Mouse (Mus musculus) liver, embryonic 12.5 days (tissue): ENCODE data around the gene Capn1. TPM values are rescaled to one million over a fixed set of nuclear protein-coding genes. Genes with fewer than 3 reads are reported as not detected.
A peak's percentile ranks its signal among the peaks of the same experiment; 100 is the strongest.

ENCODE experiments used
- ATAC-seq: fragments of 200-750 bp; cut with Nextera tagmentation; 2 replicates; pipeline ENCODE4 v1.8.0; 2017; ENCODE audit warnings: moderate number of reproducible peaks, mild to moderate bottlenecking, moderate library complexity
- H3K27ac ChIP-seq: fragments of 300-500 bp; sonication (generic); 2 replicates; pipeline ENCODE4 v1.5.1; 2016; ENCODE audit warnings: mild to moderate bottlenecking
- H3K27me3 ChIP-seq: fragments of 300-500 bp; sonication (generic); replicated peaks from 2 replicates; pipeline ENCODE4 v1.6.1; 2016; ENCODE audit warnings: mild to moderate bottlenecking, moderate library complexity
- H3K36me3 ChIP-seq: fragments of 300-500 bp; sonication (generic); 2 replicates; pipeline ENCODE4 v1.6.1; 2016; ENCODE audit warnings: mild to moderate bottlenecking, moderate library complexity
- H3K4me1 ChIP-seq: fragments of 300-500 bp; sonication (generic); 2 replicates; pipeline ENCODE4 v1.6.1; 2016
- H3K4me2 ChIP-seq: fragments of 300-500 bp; sonication (generic); 2 replicates; pipeline ENCODE4 v1.6.1; 2016; ENCODE audit warnings: mild to moderate bottlenecking, moderate library complexity
- H3K4me3 ChIP-seq: fragments of 300-500 bp; sonication (generic); 2 replicates; pipeline ENCODE4 v1.5.1; 2016; ENCODE audit warnings: mild to moderate bottlenecking, moderate library complexity
- H3K9ac ChIP-seq: fragments of 300-500 bp; sonication (generic); 2 replicates; pipeline ENCODE4 v1.6.1; 2016; ENCODE audit warnings: mild to moderate bottlenecking, moderate library complexity
- H3K9me3 ChIP-seq: fragments of 300-500 bp; sonication (generic); replicated peaks from 2 replicates; pipeline ENCODE4 v1.6.1; 2016; ENCODE audit warnings: mild to moderate bottlenecking, moderate library complexity
- WGBS: fragments of 180-500 bp; shearing (Covaris S2); methylation state at CpG from one replicate; pipeline ENCODE4 v1.1.7; 2016; ENCODE audit not compliant: insufficient replicate concordance; 5-methylcytosine and 5-hydroxymethylcytosine counted together
- polyA plus RNA-seq: library from polyadenylated mRNA; unstranded; fragments of >200 nt; fragmentation: Nextera tagmentation; extraction: Ambion mirVana; gene quantifications from 2 replicates; pipeline ENCODE4 v1.2.1, GENCODE M21; 2016

Capn1 gene
- polyA plus RNA-seq, 1 experiment from 2014 or later, result 37.7 TPM

GRCm38 (mm10) chr19:6030520-6031280 is 15.0 kb upstream of the Capn1 start:
- Histone ChIP-seq H3K36me3 (no peaks in the 10 kb centered on the region), H3K4me3 (no peak overlapping the region), H3K27ac (no peak overlapping the region), H3K27me3 (peaks cover 11% of the 10 kb centered on the region; the same call in 1 of the 2 replicates), H3K4me1 (peaks cover 4% of the 10 kb centered on the region; the same call in 1 of the 2 replicates), H3K4me2 (no peak overlapping the region), H3K9me3 (no peaks in the 10 kb centered on the region), H3K9ac (no peak overlapping the region)
- ATAC-seq, result no peak
- WGBS, result 38% methylated on average over 14 of the region's 14 CpGs

DNA sequence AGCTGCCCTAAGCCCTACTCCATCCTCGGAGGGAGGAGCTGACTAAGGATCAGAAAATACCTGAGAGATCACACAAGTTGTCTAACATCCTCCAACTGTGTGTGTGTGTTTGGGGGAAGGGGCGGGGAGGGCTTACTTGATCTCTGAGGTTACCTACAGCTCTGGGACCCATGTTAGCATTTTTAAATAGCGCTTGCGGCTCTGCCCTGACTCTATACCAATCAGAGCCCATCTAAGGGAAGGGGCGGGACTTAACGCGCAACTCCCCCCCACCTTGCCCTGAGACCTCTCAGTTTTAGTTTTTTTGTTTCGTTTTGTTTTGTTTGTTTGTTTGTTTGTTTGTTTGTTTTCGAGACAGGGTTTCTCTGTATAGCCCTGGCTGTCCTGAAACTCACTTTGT is 13.7 kb upstream of the Capn1 start:
- H3K9ac ChIP-seq, result no peak overlapping the region
- H3K4me3 ChIP-seq, result no peak overlapping the region
- H3K36me3 ChIP-seq, result no peaks in the 10 kb centered on the region
- no peak overlapping the region for H3K27ac ChIP-seq
- H3K4me1 ChIP-seq, result peaks cover 4% of the 10 kb centered on the region; the same call in 1 of the 2 replicates
- peaks cover 11% of the 10 kb centered on the region; the same call in 1 of the 2 replicates for H3K27me3 ChIP-seq
- H3K4me2 ChIP-seq, result no peak overlapping the region
- no peak for ATAC-seq
- 64% methylated on average over 9 of the region's 9 CpGs for WGBS
- H3K9me3 ChIP-seq, result no peaks in the 10 kb centered on the region

DNA sequence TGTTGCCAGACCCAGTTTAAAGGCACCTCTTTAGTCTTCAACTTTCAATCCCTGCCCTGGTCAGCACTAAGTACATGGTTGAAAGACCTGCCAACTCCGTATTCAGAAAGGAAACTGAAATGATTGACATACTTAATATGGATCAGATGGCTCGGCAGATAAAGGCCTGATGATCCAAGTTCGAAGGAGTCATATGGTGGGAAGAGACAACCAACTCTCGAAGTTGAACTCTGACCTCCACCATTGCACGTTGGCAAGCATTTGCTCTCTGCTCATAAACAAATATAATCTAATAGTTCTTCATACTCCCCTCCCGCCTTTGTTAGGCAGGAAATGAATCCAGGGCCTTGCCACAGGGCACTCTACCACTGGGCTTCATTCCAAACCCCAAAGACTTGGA is 13.3 kb upstream of the Capn1 start:
- Histone ChIP-seq H3K9me3 (no peaks in the 10 kb centered on the region), H3K9ac (no peak overlapping the region), H3K36me3 (no peaks in the 10 kb centered on the region), H3K27ac (no peak overlapping the region), H3K4me2 (no peak overlapping the region), H3K4me1 (peaks cover 4% of the 10 kb centered on the region; the same call in 1 of the 2 replicates), H3K27me3 (peaks cover 12% of the 10 kb centered on the region; the same call in 1 of the 2 replicates), H3K4me3 (no peak overlapping the region)
- WGBS, result 65% methylated on average over 6 of the region's 6 CpGs
- no peak for ATAC-seq

DNA sequence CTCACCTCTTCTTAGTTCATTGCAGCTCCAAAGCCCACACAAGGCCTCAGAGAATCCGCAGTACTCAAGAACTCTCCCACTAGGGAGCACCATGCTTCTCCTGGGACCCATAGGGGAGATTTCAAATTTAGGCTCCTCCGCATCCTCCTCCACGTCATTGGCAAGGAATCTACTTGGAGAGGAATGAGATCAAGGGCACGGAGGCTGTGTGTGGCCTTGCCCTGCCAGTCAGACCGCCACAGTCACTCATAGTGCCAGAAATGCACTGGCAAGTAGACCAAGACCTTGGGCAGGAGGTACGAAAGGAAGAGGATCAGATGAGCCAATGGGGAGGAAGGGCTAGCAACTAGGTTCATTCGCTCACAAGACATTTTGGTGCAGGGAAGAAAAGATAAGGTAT is 8.2 kb upstream of the Capn1 start:
- no peak overlapping the region for H3K4me2 ChIP-seq
- peaks cover 15% of the 10 kb centered on the region; the same call in 1 of the 2 replicates for H3K27me3 ChIP-seq
- WGBS, result 68% methylated on average over 7 of the region's 7 CpGs
- peaks cover 22% of the 10 kb centered on the region for H3K4me1 ChIP-seq
- no peaks in the 10 kb centered on the region for H3K36me3 ChIP-seq
- H3K9ac ChIP-seq, result no peak overlapping the region
- H3K9me3 ChIP-seq, result no peaks in the 10 kb centered on the region
- no peak overlapping the region for H3K27ac ChIP-seq
- no peak for ATAC-seq
- H3K4me3 ChIP-seq, result no peak overlapping the region

GRCm38 (mm10) chr19:6023059-6023458 is 7.4 kb upstream of the Capn1 start:
- Histone ChIP-seq H3K4me2 (no peak overlapping the region), H3K4me1 (peaks cover 31% of the 10 kb centered on the region), H3K36me3 (no peaks in the 10 kb centered on the region), H3K27ac (no peak overlapping the region), H3K27me3 (peaks cover 13% of the 10 kb centered on the region; the same call in 1 of the 2 replicates), H3K9me3 (no peaks in the 10 kb centered on the region), H3K9ac (no peak overlapping the region), H3K4me3 (no peak overlapping the region)
- ATAC-seq, result no peak
- 60% methylated on average over 8 of the region's 8 CpGs for WGBS

GRCm38 (mm10) chr19:6020276-6020675 is 4.6 kb upstream of the Capn1 start:
- no peak for ATAC-seq
- H3K36me3 ChIP-seq, result no peaks in the 10 kb centered on the region
- no peaks in the 10 kb centered on the region for H3K9me3 ChIP-seq
- no peak overlapping the region for H3K9ac ChIP-seq
- peaks cover 13% of the 10 kb centered on the region; the same call in 1 of the 2 replicates for H3K27me3 ChIP-seq
- no peak overlapping the region for H3K4me3 ChIP-seq
- no peak overlapping the region for H3K4me2 ChIP-seq
- peaks cover 57% of the 10 kb centered on the region for H3K4me1 ChIP-seq
- H3K27ac ChIP-seq, result no peak overlapping the region
- 39% methylated on average over 3 of the region's 3 CpGs for WGBS

- Histone ChIP-seq H3K36me3 (peaks cover 5% of the 10 kb centered on the region), H3K27me3 (peaks cover 6% of the 10 kb centered on the region; the same call in 1 of the 2 replicates), H3K4me1 (peaks cover 72% of the 10 kb centered on the region), H3K9me3 (no peaks in the 10 kb centered on the region), H3K27ac (peak overlapping the region; percentile 69), H3K4me3 (peak overlapping the region; percentile 24), H3K4me2 (peak overlapping the region; percentile 59), H3K9ac (peak overlapping the region; percentile 29)
- 20% methylated on average over 15 of the region's 15 CpGs for WGBS
- peak; percentile 40 for ATAC-seq
Measured at GRCm38 (mm10) chr19:6018142-6019089, 2.7 kb upstream of the Capn1 start.

- Histone ChIP-seq H3K36me3 (peaks cover 24% of the 10 kb centered on the region), H3K9me3 (no peaks in the 10 kb centered on the region), H3K4me1 (peaks cover 83% of the 10 kb centered on the region), H3K27ac (peak overlapping the region; percentile 93), H3K9ac (peak overlapping the region; percentile 31), H3K4me2 (peak overlapping the region; percentile 95), H3K4me3 (peak overlapping the region; percentile 78), H3K27me3 (no peaks in the 10 kb centered on the region)
- 65% methylated on average over 7 of the region's 7 CpGs for WGBS
- ATAC-seq, result no peak
Measured at GRCm38 (mm10) chr19:6016532-6016931, 835 bp upstream of the Capn1 start.

DNA sequence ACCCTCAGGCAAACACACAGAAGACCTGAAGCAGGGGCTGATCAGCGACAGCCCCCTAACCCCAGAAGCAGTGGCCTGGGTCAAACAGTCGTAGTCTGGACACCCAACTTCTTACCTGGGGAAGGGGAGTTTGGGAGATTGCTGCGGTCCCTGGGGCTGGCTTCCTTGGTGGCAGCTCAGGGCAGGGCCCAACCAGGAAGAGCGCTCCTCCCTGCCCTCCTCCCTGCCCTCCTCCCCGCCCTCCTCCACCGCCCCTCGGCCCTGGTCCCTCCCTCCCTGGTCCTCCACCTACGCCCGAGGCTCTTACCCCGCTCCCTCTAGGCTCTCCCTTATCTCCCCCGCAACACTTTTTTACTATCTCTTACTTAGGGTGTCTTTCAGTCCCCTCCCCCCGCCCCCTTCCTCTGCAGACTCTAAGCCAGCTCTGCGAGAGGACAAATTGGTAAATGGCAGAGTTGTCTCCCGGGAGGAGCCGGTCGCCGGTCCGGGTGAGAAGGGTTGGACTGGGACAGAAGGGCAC is 646 bp downstream of the Capn1 start:
- no peaks in the 10 kb centered on the region for H3K27me3 ChIP-seq
- 2% methylated on average over 18 of the region's 18 CpGs for WGBS
- peak overlapping the region; percentile 78 for H3K4me3 ChIP-seq
- peaks cover 39% of the 10 kb centered on the region for H3K36me3 ChIP-seq
- H3K4me1 ChIP-seq, result peaks cover 88% of the 10 kb centered on the region
- peak; percentile 95 for ATAC-seq
- H3K9ac ChIP-seq, result peak overlapping the region; percentile 87
- peak overlapping the region; percentile 93 for H3K27ac ChIP-seq
- no peaks in the 10 kb centered on the region for H3K9me3 ChIP-seq
- H3K4me2 ChIP-seq, result peak overlapping the region; percentile 95

DNA sequence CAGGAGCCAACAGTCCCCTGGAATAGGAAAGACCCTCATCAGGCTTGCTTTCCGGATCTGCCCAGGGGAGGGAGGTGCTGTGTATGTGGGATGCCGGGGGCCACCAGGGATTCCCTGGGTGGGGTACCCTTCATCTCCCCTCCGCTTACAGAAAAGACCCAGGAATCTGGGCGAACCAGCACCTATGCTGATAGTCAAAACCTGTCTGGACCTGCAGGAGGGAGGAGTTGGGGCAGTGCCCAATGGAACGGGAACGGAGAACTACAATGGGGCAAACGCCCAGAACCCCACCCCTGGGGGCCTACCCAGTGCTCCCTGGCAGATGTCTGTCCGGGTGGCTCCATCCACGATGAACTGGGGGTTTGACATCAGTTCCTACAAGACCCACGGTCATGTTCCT is 2.0 kb downstream of the Capn1 start:
- Histone ChIP-seq H3K27me3 (no peaks in the 10 kb centered on the region), H3K27ac (peak overlapping the region; percentile 93), H3K9me3 (no peaks in the 10 kb centered on the region), H3K4me3 (peak overlapping the region; percentile 78), H3K4me2 (peak overlapping the region; percentile 95), H3K36me3 (peaks cover 51% of the 10 kb centered on the region), H3K9ac (peak overlapping the region; percentile 87), H3K4me1 (peaks cover 76% of the 10 kb centered on the region)
- ATAC-seq, result no peak
- WGBS, result 79% methylated on average over 10 of the region's 10 CpGs

DNA sequence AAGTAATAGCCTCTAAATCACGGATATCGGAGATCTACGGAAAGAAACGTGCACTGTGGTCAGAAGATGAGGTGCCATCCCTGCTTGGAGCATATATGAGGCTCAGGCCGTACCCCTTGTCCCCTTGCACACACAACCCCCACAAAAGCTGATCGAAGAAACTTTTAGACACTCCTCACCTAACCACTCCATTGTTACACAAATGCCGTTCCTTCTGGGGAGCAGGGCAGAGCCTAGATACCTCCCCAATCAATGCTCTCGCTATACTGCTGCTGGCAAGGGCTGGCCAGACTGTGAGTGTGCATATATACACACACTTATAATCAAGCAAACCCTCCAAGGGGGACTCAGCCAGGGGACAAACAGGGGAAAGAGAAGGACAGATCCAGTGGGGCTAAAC is 6.6 kb downstream of the Capn1 start:
- no peak overlapping the region for H3K4me2 ChIP-seq
- peaks cover 88% of the 10 kb centered on the region for H3K36me3 ChIP-seq
- 85% methylated on average over 8 of the region's 8 CpGs for WGBS

More for the DNA sequence above, 6.6 kb downstream of the Capn1 start:
- Histone ChIP-seq H3K4me1 (peaks cover 36% of the 10 kb centered on the region), H3K4me3 (no peak overlapping the region), H3K27ac (no peak overlapping the region), H3K9me3 (no peaks in the 10 kb centered on the region), H3K27me3 (no peaks in the 10 kb centered on the region), H3K9ac (no peak overlapping the region)
- ATAC-seq, result no peak
